Comparison of ENCODE assay signal across 12 mouse cellular contexts in the genomic region with DNA sequence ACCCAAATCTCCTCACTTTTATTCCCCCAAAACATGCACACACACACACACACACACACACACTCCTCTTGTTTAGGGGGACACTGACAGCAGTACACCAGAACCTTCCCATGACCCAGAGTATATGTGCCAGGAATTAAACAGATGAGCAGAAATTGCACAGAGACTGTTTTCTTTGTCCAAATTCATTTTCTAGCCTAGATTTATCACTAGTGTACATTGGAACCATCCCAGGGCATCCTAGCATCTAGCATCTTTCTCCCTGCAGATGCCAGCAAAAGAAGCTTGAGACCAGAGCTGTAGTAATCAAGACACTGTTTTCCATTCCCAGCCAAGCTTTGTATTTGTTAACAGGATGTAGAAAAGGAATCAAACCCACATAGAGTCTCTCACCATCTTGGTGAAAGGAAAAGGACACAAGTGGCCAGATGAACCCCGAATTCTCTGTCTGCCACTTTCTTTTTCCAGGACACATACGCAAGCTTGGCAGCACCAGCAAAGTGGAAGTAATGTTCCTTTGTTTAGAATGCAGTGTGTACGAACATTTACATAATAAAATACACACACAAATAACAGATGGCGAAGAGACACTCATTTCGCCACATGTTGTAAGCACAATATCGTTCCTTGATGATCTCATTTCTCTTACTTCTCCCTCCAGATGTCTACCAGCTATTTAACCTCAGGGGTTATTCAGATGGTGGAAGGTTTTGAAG.
DNase-seq lines count a peak whose midpoint lies in the region; ATAC-seq and TF ChIP-seq lines count a peak whose summit lies in the region.
"Had no signal": no experiment of that assay in that cellular context is flagged by ENCODE, and none has a peak within 500 bp of the region (broad histone marks: within the 10 kb centered on the region; RNA-seq: fewer than 3 reads in every experiment).

No protein-coding gene starts in this region.

- peak; percentile 88 for ATAC-seq in forebrain, postnatal 0 days
- ATAC-seq in midbrain, embryonic 13.5 days, result peak; percentile 91
- ATAC-seq: CD4-positive, CD25-positive, alpha-beta regulatory T cell, adult 4 months had no signal

- DNase-seq in layer of hippocampus, adult 9-11 months, result peak; percentile 9
- no peak for DNase-seq in layer of hippocampus, postnatal 25 days (ENCODE audit: extremely low spot score in 1 of 2, low spot score in 1 of 2)
- peak; percentile 95 for DNase-seq in brain, embryonic 14.5 days (ENCODE audit: low read depth)
- peak; percentile 86 for DNase-seq in forebrain, postnatal 0 days
- DNase-seq in MN1 (ENCODE audit: low spot score), result no peak
- no peak for DNase-seq in gastrocnemius, postnatal 14 days
- DNase-seq in liver, result no peak
- DNase-seq: kidney, adult 2 months; liver, embryonic 13.5 days had no signal

- intact Hi-C loops in gastrocnemius, postnatal 14 days (cut with DNase I; ENCODE audit: low total_unique reads), result no loop called here

- TF ChIP-seq POLR2A in brain, embryonic 14.5 days (IDR thresholded peaks at IDR 0.05; ENCODE audit: borderline replicate concordance, extremely low read depth, insufficient read depth, insufficient read length, poor library complexity, severe bottlenecking), result no peak

- 0 out of 2 replicates have a peak, but pooled peaks cover 4% of the 10 kb centered on the region for H3K4me1 ChIP-seq in forebrain, postnatal 0 days (ENCODE audit: insufficient read depth)
- H3K4me1 ChIP-seq in midbrain, embryonic 13.5 days (replicated peaks), result peaks cover 13% of the 10 kb centered on the region
- H3K4me1 ChIP-seq: liver, embryonic 13.5 days had no signal

- TF ChIP-seq CTCF in brain, embryonic 14.5 days (IDR thresholded peaks at IDR 0.05; ENCODE audit: borderline replicate concordance, extremely low read depth, insufficient read depth, insufficient read length), result no peak
- no peak for TF ChIP-seq CTCF in forebrain, postnatal 0 days (IDR thresholded peaks at IDR 0.05; ENCODE audit: low read depth)

- no peaks in the 10 kb centered on the region for H3K36me3 ChIP-seq in forebrain, postnatal 0 days (ENCODE audit: insufficient read depth)
- no peaks in the 10 kb centered on the region for H3K36me3 ChIP-seq in midbrain, embryonic 13.5 days
- H3K36me3 ChIP-seq: liver, embryonic 13.5 days had no signal

- no peak overlapping the region; the same call in 1 of the 2 replicates for H3K9ac ChIP-seq in forebrain, postnatal 0 days
- H3K9ac ChIP-seq in midbrain, embryonic 13.5 days (replicated peaks), result 0 out of 2 replicates have a peak overlapping the region, but pooled peaks have one; percentile 14
- H3K9ac ChIP-seq: liver, embryonic 13.5 days had no signal

- H3K4me3 ChIP-seq in forebrain, postnatal 0 days (ENCODE audit: low read depth, low read length), result no peak overlapping the region
- H3K4me3 ChIP-seq in midbrain, embryonic 13.5 days (replicated peaks), result no peak overlapping the region
- H3K4me3 ChIP-seq: liver, embryonic 13.5 days had no signal

- no peaks in the 10 kb centered on the region for H3K27me3 ChIP-seq in forebrain, postnatal 0 days (ENCODE audit: insufficient read depth, low read length)
- H3K27me3 ChIP-seq in midbrain, embryonic 13.5 days, result no peaks in the 10 kb centered on the region
- H3K27me3 ChIP-seq: liver, embryonic 13.5 days had no signal

- 17% methylated on average over 6 of the region's 6 CpGs for WGBS in forebrain, postnatal 0 days
- WGBS in midbrain, embryonic 13.5 days, result 55% methylated on average over 6 of the region's 6 CpGs

- H3K27ac ChIP-seq in forebrain, postnatal 0 days (ENCODE audit: low read depth, low read length), result peak overlapping the region; percentile 69
- peak overlapping the region; percentile 90 for H3K27ac ChIP-seq in midbrain, embryonic 13.5 days
- H3K27ac ChIP-seq: liver, embryonic 13.5 days; stomach, postnatal 0 days had no signal

- peak overlapping the region; percentile 33 for H3K4me2 ChIP-seq in forebrain, postnatal 0 days (ENCODE audit: low read depth)
- no peak overlapping the region for H3K4me2 ChIP-seq in midbrain, embryonic 13.5 days (replicated peaks)
- H3K4me2 ChIP-seq: liver, embryonic 13.5 days had no signal

- H3K9me3 ChIP-seq in forebrain, postnatal 0 days (ENCODE audit: low read length), result no peaks in the 10 kb centered on the region
- H3K9me3 ChIP-seq in midbrain, embryonic 13.5 days, result no peaks in the 10 kb centered on the region
- H3K9me3 ChIP-seq: liver, embryonic 13.5 days had no signal

Comparison
In these comparisons a context has a peak if more than half of its experiments do, and no peak if none do; other contexts are left out.
1. DNase-seq: peak in layer of hippocampus, adult 9-11 months (single experiment), brain, embryonic 14.5 days (single experiment) and forebrain, postnatal 0 days (single experiment); none in layer of hippocampus, postnatal 25 days (0 of 2), MN1 (single experiment), gastrocnemius, postnatal 14 days (single experiment) and liver (single experiment).